Mouse (Mus musculus): ENCODE data around the gene Napepld. TPM values are rescaled to one million over a fixed set of nuclear protein-coding genes. Genes with fewer than 3 reads are reported as not detected.

Napepld gene
- polyA plus RNA-seq, 1 experiment from 2014 or later: 1.1 TPM

Other genes with a start within 250 kb of the Napepld start
- 2.2 TPM in 2 replicates for gene Lrrc17, start 157.8 kb downstream of the Napepld start, polyA plus RNA-seq (2015; fragmentation: Nextera tagmentation; extraction: Ambion mirVana)
- 0.04 and 0.11 TPM in 2 replicates for gene Fbxl13, start 55.8 kb downstream of the Napepld start, polyA plus RNA-seq (2015; fragmentation: Nextera tagmentation; extraction: Ambion mirVana)
- gene Armc10, start 55.6 kb downstream of the Napepld start, polyA plus RNA-seq (2015; fragmentation: Nextera tagmentation; extraction: Ambion mirVana): 6.0 and 6.3 TPM in 2 replicates
- gene Pmpcb, start 35.7 kb upstream of the Napepld start, polyA plus RNA-seq (2015; fragmentation: Nextera tagmentation; extraction: Ambion mirVana): 38.4 and 42.4 TPM in 2 replicates
- 17.5 and 20.8 TPM in 2 replicates for gene Dnajc2, start 83.9 kb upstream of the Napepld start, polyA plus RNA-seq (2015; fragmentation: Nextera tagmentation; extraction: Ambion mirVana)
- 95.5 and 113 TPM in 2 replicates for gene Psmc2, start 83.9 kb upstream of the Napepld start, polyA plus RNA-seq (2015; fragmentation: Nextera tagmentation; extraction: Ambion mirVana)
- not detected in 2 replicates for gene Slc26a5, start 164.2 kb upstream of the Napepld start, polyA plus RNA-seq (2015; fragmentation: Nextera tagmentation; extraction: Ambion mirVana)

Measured in liver, embryonic 16.5 days (tissue).